Mouse (Mus musculus) midbrain, postnatal 0 days (tissue): ENCODE measurements at regions not wholly inside any gene's neighbourhood (a gene's known extent, or its start where the extent isn't known, plus 50 kb on each side); places are given as distances from the start of the nearest gene placed in this dataset.

Experiments
- ATAC-seq: fragments of 200-750 bp; cut with Nextera tagmentation; 2 replicates; pipeline ENCODE4 v1.8.0; 2017; ENCODE audit warnings: moderate number of reproducible peaks, mild to moderate bottlenecking, moderate TSS enrichment, moderate library complexity; ENCODE audit not compliant: low FRiP score
- DNase-seq: peaks from one replicate; pipeline ENCODE4 v3.0.0-alpha.2; 2015; ENCODE audit warnings: low spot score
- H3K27ac ChIP-seq: fragments of 300-500 bp; sonication (generic); 2 replicates; pipeline ENCODE4 v1.5.1; 2014; ENCODE audit warnings: low read depth, mild to moderate bottlenecking, low read length, mixed read lengths
- H3K27me3 ChIP-seq: fragments of 300-500 bp; sonication (generic); 2 replicates; pipeline ENCODE4 v1.6.1; 2014; ENCODE audit warnings: low read length, control low read depth, mixed read lengths; ENCODE audit not compliant: insufficient read depth
- H3K36me3 ChIP-seq: fragments of 300-500 bp; sonication (generic); 2 replicates; pipeline ENCODE4 v1.6.1; 2014; ENCODE audit warnings: low read length, control low read depth, mixed read lengths; ENCODE audit not compliant: insufficient read depth
- H3K4me1 ChIP-seq: fragments of 300-500 bp; sonication (generic); 2 replicates; pipeline ENCODE4 v1.6.1; 2014; ENCODE audit warnings: mild to moderate bottlenecking, control low read depth, antibody characterized with exemption, low read length, mixed read lengths; ENCODE audit not compliant: insufficient read depth
- H3K4me2 ChIP-seq: fragments of 300-500 bp; sonication (generic); 2 replicates; pipeline ENCODE4 v1.6.1; 2014; ENCODE audit warnings: low read depth, mild to moderate bottlenecking, low read length, mixed read lengths; ENCODE audit not compliant: poor library complexity, severe bottlenecking
- H3K4me3 ChIP-seq: fragments of 300-500 bp; sonication (generic); 2 replicates; pipeline ENCODE4 v1.5.1; 2014; ENCODE audit warnings: low read depth, mild to moderate bottlenecking, low read length, moderate library complexity
- H3K9ac ChIP-seq: fragments of 300-500 bp; sonication (generic); replicated peaks from 2 replicates; pipeline ENCODE4 v1.6.1; 2014; ENCODE audit warnings: mild to moderate bottlenecking, low read length, moderate library complexity, mixed read lengths; ENCODE audit not compliant: poor library complexity, severe bottlenecking
- H3K9me3 ChIP-seq: fragments of 300-500 bp; sonication (generic); 2 replicates; pipeline ENCODE4 v1.6.1; 2016; ENCODE audit warnings: low read length, control low read depth
- CTCF ChIP-seq: IDR thresholded peaks from 2 replicates; pipeline ENCODE4 v1.5.1; 2016; ENCODE audit warnings: antibody characterized with exemption, mild to moderate bottlenecking
- WGBS: fragments of 180-500 bp; shearing (Covaris S2); extraction: QIAGEN DNeasy Blood & Tissue Kit; methylation state at CpG from one replicate; pipeline ENCODE4 v1.1.7; 2014; 5-methylcytosine and 5-hydroxymethylcytosine counted together

- TF ChIP-seq CTCF = no peak
- Histone ChIP-seq H3K36me3 (no peaks in the 10 kb centered on the region), H3K27ac (no peak overlapping the region), H3K9me3 (no peaks in the 10 kb centered on the region), H3K9ac (no peak overlapping the region), H3K4me3 (no peak overlapping the region), H3K27me3 (no peaks in the 10 kb centered on the region), H3K4me1 (no peaks in the 10 kb centered on the region), H3K4me2 (no peak overlapping the region)
- WGBS = 65% methylated on average over 1 of the region's 1 CpGs
- no peak for ATAC-seq
- DNase-seq = no peak
These were observed 122.4 kb upstream of the Mvb12b start for GRCm38 (mm10) chr2:34010166-34010565.

GRCm38 (mm10) chr2:34007916-34008315, 120.2 kb upstream of the Mvb12b start:
- no peak for TF ChIP-seq CTCF
- WGBS = 93% methylated on average over 7 of the region's 7 CpGs
- DNase-seq (no peak), ATAC-seq (no peak)
- no peak overlapping the region for H3K4me2 ChIP-seq
- H3K4me3 ChIP-seq = no peak overlapping the region
- H3K27me3 ChIP-seq = no peaks in the 10 kb centered on the region
- no peaks in the 10 kb centered on the region for H3K36me3 ChIP-seq
- no peaks in the 10 kb centered on the region for H3K9me3 ChIP-seq
- no peak overlapping the region for H3K9ac ChIP-seq
- no peaks in the 10 kb centered on the region for H3K4me1 ChIP-seq
- H3K27ac ChIP-seq = no peak overlapping the region

- WGBS = 98% methylated on average over 7 of the region's 7 CpGs
- DNase-seq = no peak
- Histone ChIP-seq H3K9ac (no peak overlapping the region), H3K4me2 (no peak overlapping the region), H3K4me1 (no peaks in the 10 kb centered on the region), H3K4me3 (no peak overlapping the region), H3K27me3 (no peaks in the 10 kb centered on the region), H3K9me3 (no peaks in the 10 kb centered on the region), H3K27ac (no peak overlapping the region), H3K36me3 (no peaks in the 10 kb centered on the region)
- no peak for ATAC-seq
- no peak for TF ChIP-seq CTCF
These were observed 109.4 kb upstream of the Mvb12b start for GRCm38 (mm10) chr2:33997106-33997505.

GRCm38 (mm10) chr2:33996331-33996730, 108.6 kb upstream of the Mvb12b start:
- no peak for ATAC-seq
- Histone ChIP-seq H3K4me2 (no peak overlapping the region), H3K4me3 (no peak overlapping the region), H3K27ac (no peak overlapping the region), H3K27me3 (no peaks in the 10 kb centered on the region), H3K4me1 (no peaks in the 10 kb centered on the region), H3K9ac (no peak overlapping the region), H3K36me3 (no peaks in the 10 kb centered on the region), H3K9me3 (no peaks in the 10 kb centered on the region)
- 98% methylated on average over 2 of the region's 2 CpGs for WGBS
- no peak for DNase-seq
- no peak for TF ChIP-seq CTCF

- Histone ChIP-seq H3K4me1 (no peaks in the 10 kb centered on the region), H3K9me3 (no peaks in the 10 kb centered on the region), H3K27me3 (no peaks in the 10 kb centered on the region), H3K4me2 (no peak overlapping the region), H3K9ac (no peak overlapping the region), H3K4me3 (no peak overlapping the region), H3K27ac (no peak overlapping the region), H3K36me3 (no peaks in the 10 kb centered on the region)
- TF ChIP-seq CTCF = no peak
- no peak for DNase-seq
- no peak for ATAC-seq
- WGBS = 85% methylated on average over 4 of the region's 4 CpGs
These were observed 103.6 kb upstream of the Mvb12b start for GRCm38 (mm10) chr2:33991299-33991698.

- no peak for ATAC-seq
- TF ChIP-seq CTCF = no peak
- Histone ChIP-seq H3K9ac (no peak overlapping the region), H3K4me1 (no peaks in the 10 kb centered on the region), H3K27ac (no peak overlapping the region), H3K36me3 (no peaks in the 10 kb centered on the region), H3K9me3 (no peaks in the 10 kb centered on the region), H3K4me2 (no peak overlapping the region), H3K27me3 (no peaks in the 10 kb centered on the region), H3K4me3 (no peak overlapping the region)
- WGBS = 87% methylated on average over 6 of the region's 6 CpGs
- DNase-seq = no peak
These were observed 103.0 kb upstream of the Mvb12b start for GRCm38 (mm10) chr2:33990711-33991110.
